Mouse (Mus musculus) kidney, embryonic 16.5 days (tissue): ENCODE measurements around the gene Mtr. TPM values are rescaled to one million over a fixed set of nuclear protein-coding genes. Genes with fewer than 3 reads are reported as not detected.
"Not testable (repeated sequence)": the region's sequence is repeated elsewhere in the genome, so short reads cannot be mapped to it uniquely, and the experiment has no call there.

Source experiments
- ATAC-seq: fragments of 200-750 bp; cut with Nextera tagmentation; 2 replicates; pipeline ENCODE4 v1.8.0; 2017; ENCODE audit warnings: moderate TSS enrichment; ENCODE audit not compliant: low FRiP score, low TSS enrichment
- H3K27ac ChIP-seq: fragments of 300-500 bp; sonication (generic); 2 replicates; pipeline ENCODE4 v1.5.1; 2014; ENCODE audit warnings: low read length
- H3K27me3 ChIP-seq: fragments of 300-500 bp; sonication (generic); 2 replicates; pipeline ENCODE4 v1.6.1; 2014; ENCODE audit warnings: low read length, control low read depth, mixed read lengths; ENCODE audit not compliant: insufficient read depth
- H3K36me3 ChIP-seq: fragments of 300-500 bp; sonication (generic); 2 replicates; pipeline ENCODE4 v1.6.1; 2014; ENCODE audit warnings: low read length, control low read depth, mixed read lengths; ENCODE audit not compliant: insufficient read depth
- H3K4me1 ChIP-seq: fragments of 300-500 bp; sonication (generic); 2 replicates; pipeline ENCODE4 v1.6.1; 2014; ENCODE audit warnings: low read length, control low read depth, mixed read lengths; ENCODE audit not compliant: insufficient read depth
- H3K4me2 ChIP-seq: fragments of 300-500 bp; sonication (generic); replicated peaks from 2 replicates; pipeline ENCODE4 v1.6.1; 2014; ENCODE audit warnings: low read depth, low read length
- H3K4me3 ChIP-seq: fragments of 300-500 bp; sonication (generic); 2 replicates; pipeline ENCODE4 v1.5.1; 2014; ENCODE audit warnings: mild to moderate bottlenecking, low read length
- H3K9ac ChIP-seq: fragments of 300-500 bp; sonication (generic); replicated peaks from 2 replicates; pipeline ENCODE4 v1.6.1; 2014; ENCODE audit warnings: low read length
- H3K9me3 ChIP-seq: fragments of 300-500 bp; sonication (generic); 2 replicates; pipeline ENCODE4 v1.6.1; 2016; ENCODE audit warnings: low read length, control low read depth
- WGBS: fragments of 180-500 bp; shearing (Covaris S2); extraction: QIAGEN DNeasy Blood & Tissue Kit; methylation state at CpG from one replicate; pipeline ENCODE4 v1.1.7; 2014; 5-methylcytosine and 5-hydroxymethylcytosine counted together
- polyA plus RNA-seq: library from polyadenylated mRNA; unstranded; fragments of >200 nt; fragmentation: Nextera tagmentation; extraction: Ambion mirVana; gene quantifications from 2 replicates; pipeline ENCODE4 v1.2.1, GENCODE M21; 2015

Gene Mtr
- polyA plus RNA-seq, 1 experiment from 2014 or later: 13.4 TPM

- not testable (repeated sequence) for H3K27me3 ChIP-seq, H3K9me3 ChIP-seq, H3K4me1 ChIP-seq, H3K4me2 ChIP-seq, H3K27ac ChIP-seq, H3K36me3 ChIP-seq, ATAC-seq, H3K4me3 ChIP-seq, H3K9ac ChIP-seq
- WGBS: 85% methylated on average over 10 of the region's 10 CpGs
Observed at GRCm38 (mm10) chr13:12136461-12136860, 121.5 kb downstream of the Mtr start.

- no peaks in the 10 kb centered on the region for H3K27me3 ChIP-seq
- no peaks in the 10 kb centered on the region for H3K4me1 ChIP-seq
- H3K9me3 ChIP-seq: no peaks in the 10 kb centered on the region
- H3K9ac ChIP-seq: no peak overlapping the region
- H3K36me3 ChIP-seq: no peaks in the 10 kb centered on the region
- H3K4me2 ChIP-seq: no peak overlapping the region
- H3K4me3 ChIP-seq: no peak overlapping the region
- ATAC-seq: no peak
- WGBS: 59% methylated on average over 7 of the region's 7 CpGs
- no peak overlapping the region for H3K27ac ChIP-seq
Observed at GRCm38 (mm10) chr13:12133549-12133948, 124.4 kb downstream of the Mtr start.

Other genes starting within 250 kb of the Mtr start
- gene Ryr2, start 151.2 kb downstream of the Mtr start, polyA plus RNA-seq: 0.19 and 0.42 TPM in 2 replicates
- gene Actn2, start 82.6 kb upstream of the Mtr start, polyA plus RNA-seq: 8.6 and 9.8 TPM in 2 replicates
- 19.3 and 21.0 TPM in 2 replicates for gene Heatr1, start 136.9 kb upstream of the Mtr start, polyA plus RNA-seq
- 24.8 and 26.5 TPM in 2 replicates for gene Lgals8, start 206.8 kb upstream of the Mtr start, polyA plus RNA-seq